Mouse (Mus musculus): Measurements from ENCODE around the gene Pagr1a. TPM values are rescaled to one million over a fixed set of nuclear protein-coding genes. Genes with fewer than 3 reads are reported as not detected.

The Pagr1a gene
- total RNA-seq, 2 experiments from 2014 or later, result 25.4 to 28.8 TPM

DNA sequence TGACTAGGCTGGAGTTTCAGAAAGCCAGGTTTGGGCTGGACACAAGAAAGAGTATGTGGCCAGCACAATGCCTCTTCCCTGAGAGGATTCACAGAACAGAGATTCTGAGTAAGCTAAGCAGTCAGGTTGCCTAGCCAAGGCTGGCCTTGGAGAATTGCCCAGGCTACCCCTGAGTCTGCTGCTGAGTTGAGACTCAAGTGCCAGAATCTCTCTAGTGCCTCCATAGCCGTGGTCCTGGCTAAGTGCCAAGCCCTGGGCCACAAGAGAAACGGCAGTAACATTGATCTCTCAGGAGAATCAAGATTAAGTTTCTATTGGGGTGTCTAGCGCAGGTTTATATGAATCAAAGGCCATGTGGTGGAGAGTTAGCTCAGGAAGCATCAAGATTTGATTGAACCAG lies 51.6 kb downstream of the Pagr1a start:
- DNase-seq (ENCODE audit: low spot score in 2 of 2), result no peak
- intact Hi-C loops (cut with DNase I), result no loop called here

Small RNAs within 50 kb of the gene (microRNA-seq; reads per million reads assigned to microRNA genes)
- not detected for gene Gm44343

Other genes with a start within 250 kb of the Pagr1a start
- 100 to 1,000 TPM; 303 to 345 TPM for gene Ypel3, start 240.4 kb downstream of the Pagr1a start, total RNA-seq (2021)
- gene Tbx6, start 235.9 kb downstream of the Pagr1a start, total RNA-seq (2021), result under 1 TPM; 0.54 to 0.68 TPM
- 10 to 100 TPM; 47.5 to 49.9 TPM for gene Ppp4c, start 224.9 kb downstream of the Pagr1a start, total RNA-seq (2021)
- gene Fam57b, start 219.7 kb downstream of the Pagr1a start, total RNA-seq (2021), result 10 to 100 TPM; 81.6 to 84.1 TPM
- not detected for gene 4930451I11Rik, start 185.7 kb downstream of the Pagr1a start, total RNA-seq (2021)
- gene Doc2a, start 169.9 kb downstream of the Pagr1a start, total RNA-seq (2021), result 10 to 100 TPM; 56.3 to 67.0 TPM
- gene Hirip3, start 155.4 kb downstream of the Pagr1a start, total RNA-seq (2021), result 10 to 100 TPM; 31.1 to 33.8 TPM
- 10 to 100 TPM; 47.8 to 49.4 TPM for gene Ino80e, start 155.0 kb downstream of the Pagr1a start, total RNA-seq (2021)
- gene Taok2, start 132.6 kb downstream of the Pagr1a start, total RNA-seq (2021), result 100 to 1,000 TPM; 152 to 156 TPM
- gene Tmem219, start 94.4 kb downstream of the Pagr1a start, total RNA-seq (2021), result 10 to 100 TPM; 22.4 to 25.3 TPM
- gene Kctd13, start 88.5 kb downstream of the Pagr1a start, total RNA-seq (2021), result 100 to 1,000 TPM; 149 to 167 TPM
- 10 to 100 TPM; 47.2 to 53.0 TPM for gene Asphd1, start 67.8 kb downstream of the Pagr1a start, total RNA-seq (2021)
- 100 to 1,000 TPM; 413 to 414 TPM for gene Sez6l2, start 66.8 kb downstream of the Pagr1a start, total RNA-seq (2021)
- gene Cdipt, start 41.4 kb downstream of the Pagr1a start, total RNA-seq (2021), result 100 to 1,000 TPM; 182 to 199 TPM
- gene Cdiptos, start 41.3 kb downstream of the Pagr1a start, total RNA-seq (2021), result not detected
- gene Mvp, start 2.7 kb downstream of the Pagr1a start, total RNA-seq (2021), result 1 to 10 TPM; 6.8 to 8.6 TPM
- under 1 TPM in 1 of 2 experiments, not detected in 1; 0.99 TPM for gene Pagr1b, start 868 bp downstream of the Pagr1a start, total RNA-seq (2021)
- gene Gm42742, start 3.7 kb upstream of the Pagr1a start, total RNA-seq (2021), result 10 to 100 TPM; 36.5 to 50.3 TPM
- gene Prrt2, start 3.9 kb upstream of the Pagr1a start, total RNA-seq (2021), result 100 to 1,000 TPM; 213 to 222 TPM
- 100 to 1,000 TPM; 227 to 234 TPM for gene Maz, start 9.7 kb upstream of the Pagr1a start, total RNA-seq (2021)
- 1 to 10 TPM; 5.3 to 8.2 TPM for gene Kif22, start 25.1 kb upstream of the Pagr1a start, total RNA-seq (2021)
- not detected for gene Zg16, start 70.0 kb upstream of the Pagr1a start, total RNA-seq (2021)
- 1 to 10 TPM; 1.1 to 1.3 TPM for gene AI467606, start 74.0 kb upstream of the Pagr1a start, total RNA-seq (2021)
- gene Qprt, start 104.9 kb upstream of the Pagr1a start, total RNA-seq (2021), result under 1 TPM in 1 of 2 experiments, not detected in 1; 0.63 TPM
- gene Spn, start 120.5 kb upstream of the Pagr1a start, total RNA-seq (2021), result under 1 TPM; 0.12 to 0.25 TPM
- 10 to 100 TPM; 81.4 to 89.5 TPM for gene Cd2bp2, start 178.7 kb upstream of the Pagr1a start, total RNA-seq (2021)
- gene Tbc1d10b, start 191.1 kb upstream of the Pagr1a start, total RNA-seq (2021), result 100 to 1,000 TPM in 1 of 2 experiments, 10 to 100 TPM in 1; 90.8 to 101 TPM
- gene Mylpf, start 191.5 kb upstream of the Pagr1a start, total RNA-seq (2021), result 1 to 10 TPM; 1.7 to 3.9 TPM
- 10 to 100 TPM; 18.6 to 19.4 TPM for gene Zfp553, start 215.7 kb upstream of the Pagr1a start, total RNA-seq (2021)
- 1 to 10 TPM; 3.2 to 5.6 TPM for gene Sept1, start 215.8 kb upstream of the Pagr1a start, total RNA-seq (2021)
- gene Zfp771, start 226.9 kb upstream of the Pagr1a start, total RNA-seq (2021), result 10 to 100 TPM; 61.0 to 61.4 TPM
- gene Dctpp1, start 243.4 kb upstream of the Pagr1a start, total RNA-seq (2021), result 10 to 100 TPM; 21.8 to 30.7 TPM